Mouse (Mus musculus) G1E (cell line): ENCODE data around the gene Mrpl38.

Experiments used
- CTCF ChIP-seq: IDR thresholded peaks from 2 replicates; pipeline ENCODE4 v1.5.1; 2012; ENCODE audit warnings: low read depth, low read length, inconsistent platforms, mixed read lengths
- TAL1 ChIP-seq: conservative IDR thresholded peaks from 2 replicates; pipeline ENCODE4 v1.6.1; 2012; ENCODE audit warnings: low read depth, low read length, inconsistent platforms, mixed read lengths

DNA sequence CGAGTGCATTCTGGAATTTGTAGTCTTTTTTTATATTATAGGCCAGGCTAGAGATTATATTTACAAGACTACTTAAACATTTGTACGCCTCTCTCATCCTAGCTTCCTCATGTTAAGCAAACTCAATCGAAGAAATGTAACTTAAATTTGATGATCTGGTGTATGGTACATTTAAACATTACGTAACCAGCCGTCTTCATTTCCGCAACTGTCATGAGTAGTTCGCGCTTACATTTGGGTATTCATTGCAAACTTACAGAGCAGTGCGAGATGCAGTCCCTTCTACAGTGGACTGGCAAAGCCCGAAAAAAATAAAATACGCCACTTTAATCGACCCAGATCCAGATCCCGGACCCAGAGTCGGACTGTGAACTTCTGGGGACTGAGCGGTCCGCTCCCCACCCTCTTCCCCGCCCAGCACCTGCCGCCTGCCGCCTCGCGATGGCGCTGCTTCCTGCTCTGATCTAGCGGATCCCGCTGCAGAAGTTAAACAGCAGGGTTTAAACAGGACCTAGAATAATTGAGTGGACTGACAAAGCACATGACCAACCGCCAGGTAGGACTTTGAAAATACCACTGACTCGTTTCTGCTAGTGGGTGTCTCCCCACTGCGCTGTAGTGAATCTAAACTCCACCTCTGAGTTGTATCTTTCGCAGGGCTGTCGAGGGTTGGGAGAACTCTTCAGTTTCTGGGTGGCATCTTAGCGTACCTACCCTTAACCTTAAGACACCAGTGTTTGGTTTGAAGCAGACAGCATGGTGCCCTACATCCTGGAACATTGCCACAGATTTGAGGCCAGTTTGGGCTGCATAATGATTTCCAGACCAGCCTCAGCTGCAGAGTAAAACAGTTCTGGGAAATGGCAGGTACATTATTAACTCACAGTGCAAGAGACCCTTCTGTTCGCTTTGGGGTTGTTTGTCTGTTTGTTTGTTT lies 51.2 kb downstream of the Mrpl38 start:
- TF ChIP-seq CTCF (peak; percentile 54), TAL1 (no peak)
